Mouse (Mus musculus) megakaryocyte, embryonic 14.5 days (primary cell): ENCODE results near the gene Podn. TPM values are rescaled to one million over a fixed set of nuclear protein-coding genes. Genes with fewer than 3 reads are reported as not detected.

Experiments
- H3K27me3 ChIP-seq: replicated peaks from 2 replicates; pipeline ENCODE3; 2012; ENCODE audit warnings: inconsistent platforms
- H3K36me3 ChIP-seq: replicated peaks from 2 replicates; pipeline ENCODE3; 2012; ENCODE audit warnings: low read length, inconsistent platforms, mixed read lengths
- H3K4me1 ChIP-seq: 2 replicates; pipeline ENCODE4 v1.6.1; 2012; ENCODE audit warnings: inconsistent platforms
- H3K4me3 ChIP-seq: replicated peaks from 2 replicates; pipeline ENCODE3; 2012; ENCODE audit warnings: moderate library complexity, mild to moderate bottlenecking, inconsistent platforms
- H3K9me3 ChIP-seq: 2 replicates; pipeline ENCODE4 v1.6.1; 2012; ENCODE audit warnings: inconsistent platforms
- FLI1 ChIP-seq: IDR thresholded peaks from 2 replicates; pipeline ENCODE4 v1.6.1; 2012; ENCODE audit warnings: low read length, inconsistent platforms, mixed read lengths
- GATA1 ChIP-seq: IDR thresholded peaks from 3 replicates; pipeline ENCODE4 v1.6.1; 2012; ENCODE audit warnings: mixed read lengths, low read length, inconsistent platforms, borderline replicate concordance
- polyA plus RNA-seq: library from polyadenylated mRNA; stranded (reverse); fragments of >175 nt; gene quantifications from 2 replicates; pipeline ENCODE4 v1.2.3, GENCODE M21; 2012; ENCODE audit warnings: low replicate concordance; ENCODE audit not compliant: insufficient read depth

Gene Podn
- polyA plus RNA-seq, 1 experiment = not detected

GRCm38 (mm10) chr4:108016321-108016720, 79.9 kb downstream of the Podn start:
- Histone ChIP-seq H3K27me3 (peaks cover 84% of the 10 kb centered on the region), H3K4me3 (no peak overlapping the region), H3K9me3 (peaks cover 16% of the 10 kb centered on the region), H3K4me1 (peaks cover 5% of the 10 kb centered on the region; the same call in 1 of the 2 replicates), H3K36me3 (no peaks in the 10 kb centered on the region)
- TF ChIP-seq GATA1 (no peak), FLI1 (no peak)

- H3K9me3 ChIP-seq = peaks cover 7% of the 10 kb centered on the region
- H3K27me3 ChIP-seq = peaks cover 85% of the 10 kb centered on the region
- no peak overlapping the region for H3K4me3 ChIP-seq
- H3K4me1 ChIP-seq = peaks cover 5% of the 10 kb centered on the region; the same call in 1 of the 2 replicates
- no peaks in the 10 kb centered on the region for H3K36me3 ChIP-seq
- TF ChIP-seq GATA1 = no peak
- TF ChIP-seq FLI1 = no peak
Observed at GRCm38 (mm10) chr4:108015067-108015765, 81.0 kb downstream of the Podn start.

- Histone ChIP-seq H3K4me3 (no peak overlapping the region), H3K36me3 (no peaks in the 10 kb centered on the region), H3K9me3 (no peaks in the 10 kb centered on the region), H3K27me3 (peaks cover 84% of the 10 kb centered on the region), H3K4me1 (peaks cover 5% of the 10 kb centered on the region; the same call in 1 of the 2 replicates)
- TF ChIP-seq FLI1 = no peak
Observed at GRCm38 (mm10) chr4:108014466-108014865, 81.8 kb downstream of the Podn start.

- H3K27me3 ChIP-seq = peaks cover 85% of the 10 kb centered on the region
- H3K9me3 ChIP-seq = no peaks in the 10 kb centered on the region
- H3K4me3 ChIP-seq = no peak overlapping the region
- no peaks in the 10 kb centered on the region for H3K36me3 ChIP-seq
- H3K4me1 ChIP-seq = no peaks in the 10 kb centered on the region
- no peak for TF ChIP-seq FLI1
- TF ChIP-seq GATA1 = no peak
Observed at GRCm38 (mm10) chr4:108008541-108008940, 87.7 kb downstream of the Podn start.

DNA sequence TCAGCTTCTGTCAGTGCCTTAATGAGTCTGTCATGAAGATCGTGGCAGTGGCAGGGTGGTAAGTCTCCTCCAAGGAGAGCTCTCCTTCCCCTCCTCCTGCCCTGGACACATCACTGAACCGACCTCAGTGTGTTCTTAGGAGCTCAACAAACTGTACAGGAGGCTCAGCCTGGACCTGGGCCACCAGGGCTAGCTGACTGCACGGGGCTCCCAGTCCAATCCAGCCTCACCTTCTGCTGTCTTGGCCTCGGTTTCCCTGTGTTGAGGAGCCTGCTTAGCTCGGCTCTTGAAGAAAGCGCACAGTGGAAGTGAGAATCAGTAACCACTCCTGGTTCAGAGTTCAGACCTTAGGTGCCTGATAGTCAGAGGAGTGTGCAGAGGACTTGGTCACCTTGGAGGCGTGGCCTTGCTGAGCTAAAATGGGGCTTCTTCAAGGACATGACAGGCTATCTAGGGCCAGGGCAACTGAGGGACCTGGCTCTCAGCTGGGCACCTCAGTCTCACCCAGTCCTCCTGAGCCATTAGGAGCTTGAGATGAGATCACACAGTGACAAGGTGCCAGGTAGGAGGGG, 88.6 kb downstream of the Podn start:
- Histone ChIP-seq H3K27me3 (peaks cover 84% of the 10 kb centered on the region), H3K4me1 (no peaks in the 10 kb centered on the region), H3K9me3 (no peaks in the 10 kb centered on the region), H3K4me3 (no peak overlapping the region), H3K36me3 (no peaks in the 10 kb centered on the region)
- TF ChIP-seq GATA1 = no peak
- no peak for TF ChIP-seq FLI1

DNA sequence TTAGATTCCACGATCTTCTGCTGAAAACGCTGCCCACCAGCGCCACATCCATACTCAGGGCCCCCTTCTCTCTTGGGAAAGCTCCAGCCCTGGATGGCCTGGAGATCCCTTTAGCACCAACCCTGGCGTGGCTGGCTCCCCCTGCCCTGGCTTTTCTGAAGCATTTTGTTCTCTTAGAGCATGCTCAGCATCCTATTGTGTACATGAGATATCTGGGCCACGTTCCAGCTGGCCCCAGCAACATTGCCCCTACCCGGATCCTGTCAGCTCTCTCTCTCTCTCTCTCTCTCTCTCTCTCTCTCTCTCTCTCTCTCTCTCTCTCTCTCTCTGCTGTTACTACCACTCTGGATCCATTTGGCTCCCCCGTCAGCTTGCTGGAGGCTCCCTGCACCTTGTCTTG, 90.9 kb downstream of the Podn start:
- TF ChIP-seq GATA1 = no peak
- no peak for TF ChIP-seq FLI1
- H3K4me1 ChIP-seq = no peaks in the 10 kb centered on the region
- H3K9me3 ChIP-seq = no peaks in the 10 kb centered on the region

GRCm38 (mm10) chr4:107999380-107999779, 96.9 kb downstream of the Podn start:
- TF ChIP-seq GATA1 = no peak
- no peak for TF ChIP-seq FLI1
- Histone ChIP-seq H3K27me3 (peaks cover 75% of the 10 kb centered on the region), H3K4me3 (no peak overlapping the region)

More for the DNA sequence above, 90.9 kb downstream of the Podn start:
- Histone ChIP-seq H3K36me3 (no peaks in the 10 kb centered on the region), H3K4me3 (no peak overlapping the region), H3K27me3 (peaks cover 78% of the 10 kb centered on the region)

DNA sequence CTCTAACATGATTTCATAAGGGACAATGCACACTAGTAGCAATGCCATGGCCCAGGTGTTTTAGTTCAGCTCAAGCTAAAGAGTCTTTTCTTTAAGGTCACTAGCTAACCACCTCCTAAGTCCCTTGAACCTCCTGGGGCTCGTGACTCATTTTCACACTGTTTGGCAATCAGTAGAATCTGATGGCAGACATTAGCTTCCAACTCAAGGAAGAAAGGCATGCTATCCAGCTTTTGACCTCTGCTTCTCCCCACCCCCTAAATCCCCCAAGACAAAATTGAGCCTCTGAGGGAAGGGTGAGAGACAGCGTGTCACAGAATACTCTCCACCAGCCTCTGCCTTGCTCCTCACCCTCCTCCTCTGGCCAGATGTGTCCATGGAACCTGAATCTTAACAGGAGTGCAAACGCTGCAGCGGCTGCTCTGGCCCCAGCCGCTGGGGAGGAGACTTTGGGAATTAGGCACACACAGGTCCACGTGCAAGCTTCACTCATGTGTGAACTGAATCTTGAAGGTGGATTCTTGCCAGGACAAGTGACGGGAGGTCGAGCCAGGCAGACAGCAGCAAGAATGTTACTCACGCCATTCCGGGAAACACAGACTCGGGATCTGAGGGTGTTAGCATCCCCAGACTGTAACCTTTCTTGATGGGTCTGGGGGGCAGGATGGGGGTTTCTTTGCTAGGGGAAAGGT, 97.5 kb downstream of the Podn start:
- Histone ChIP-seq H3K27me3 (peaks cover 75% of the 10 kb centered on the region), H3K9me3 (peaks cover 17% of the 10 kb centered on the region), H3K4me3 (no peak overlapping the region), H3K4me1 (peaks cover 23% of the 10 kb centered on the region), H3K36me3 (no peaks in the 10 kb centered on the region)
- no peak for TF ChIP-seq GATA1
- TF ChIP-seq FLI1 = no peak

More at GRCm38 (mm10) chr4:107999380-107999779, 96.9 kb downstream of the Podn start:
- Histone ChIP-seq H3K36me3 (no peaks in the 10 kb centered on the region), H3K4me1 (peaks cover 23% of the 10 kb centered on the region), H3K9me3 (peaks cover 11% of the 10 kb centered on the region)

DNA sequence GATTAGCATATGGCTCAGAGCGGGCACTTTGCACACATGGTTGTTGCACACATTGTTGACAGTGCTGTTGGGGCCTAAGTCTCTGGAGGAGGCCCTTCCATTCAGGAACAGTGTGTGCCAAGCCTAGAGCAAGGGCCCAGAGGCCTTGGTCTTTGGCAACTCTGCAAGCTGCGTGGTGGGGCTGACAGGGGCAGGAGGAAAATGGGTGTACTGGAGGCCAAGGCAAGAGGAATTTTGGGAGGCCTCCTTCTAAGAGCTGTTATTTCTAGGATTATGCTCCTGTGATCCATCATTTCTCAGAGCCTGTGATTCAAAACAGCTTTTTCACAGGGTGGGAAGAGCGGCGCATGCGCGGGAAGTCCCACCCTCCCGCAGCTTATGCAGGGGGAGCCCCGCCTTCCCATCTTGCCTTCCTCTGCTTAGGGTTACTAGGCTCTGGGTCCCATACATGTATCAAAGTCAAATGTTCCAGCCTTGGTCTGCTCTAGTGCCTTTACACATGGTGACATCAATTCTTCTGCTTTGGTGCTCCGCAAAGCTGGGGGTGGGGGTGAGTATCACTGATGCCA, 99.7 kb downstream of the Podn start:
- TF ChIP-seq FLI1 (no peak), GATA1 (no peak)
- peaks cover 23% of the 10 kb centered on the region for H3K4me1 ChIP-seq
- no peaks in the 10 kb centered on the region for H3K36me3 ChIP-seq
- peaks cover 18% of the 10 kb centered on the region for H3K9me3 ChIP-seq
- no peak overlapping the region for H3K4me3 ChIP-seq
- H3K27me3 ChIP-seq = peaks cover 84% of the 10 kb centered on the region

- TF ChIP-seq FLI1 (no peak), GATA1 (no peak)
- peaks cover 27% of the 10 kb centered on the region for H3K4me1 ChIP-seq
- H3K9me3 ChIP-seq = peaks cover 18% of the 10 kb centered on the region
- H3K4me3 ChIP-seq = peak overlapping the region; percentile 48
- H3K27me3 ChIP-seq = peaks cover 86% of the 10 kb centered on the region
- no peaks in the 10 kb centered on the region for H3K36me3 ChIP-seq
Observed at GRCm38 (mm10) chr4:107995727-107996126, 100.5 kb downstream of the Podn start.
